Mouse (Mus musculus) E14TG2a.4 (cell line): ENCODE measurements around the gene Tuba1b.

Experiments
- CTCF ChIP-seq: conservative IDR thresholded peaks from 2 replicates; pipeline ENCODE4 v1.5.1; 2014; ENCODE audit warnings: low read length
- POU5F1 ChIP-seq: IDR thresholded peaks from 2 replicates; pipeline ENCODE4 v1.6.1; 2014; ENCODE audit warnings: low read length, borderline replicate concordance

DNA sequence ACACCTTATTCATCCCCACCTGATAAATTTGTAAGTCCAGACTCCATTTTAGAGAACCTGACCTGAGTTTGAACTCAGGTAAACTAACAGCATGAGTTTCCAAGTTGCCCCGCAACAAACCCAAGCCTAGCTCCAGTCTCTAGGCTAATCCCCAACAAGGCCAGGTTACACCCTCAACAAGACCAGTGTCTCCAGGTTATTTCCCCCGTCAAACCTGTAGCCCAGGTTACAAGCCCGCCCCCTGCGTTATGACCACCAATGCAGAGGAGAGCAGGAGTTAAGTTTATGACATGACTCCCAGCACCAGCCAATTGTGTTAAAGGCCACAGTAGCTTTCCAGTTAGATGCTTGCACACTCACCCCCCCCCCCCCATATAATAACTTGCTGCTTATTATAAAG is 8.8 kb upstream of the Tuba1b start:
- TF ChIP-seq CTCF (no peak), POU5F1 (no peak)
